Mouse (Mus musculus) MEL (cell line): ENCODE measurements around the gene 2310039H08Rik.

Source experiments
- CTCF ChIP-seq, 3 experiments: IDR thresholded peaks in 2 of 3; conservative IDR thresholded peaks in 1 of 3; 2 replicates each; pipeline ENCODE4 v1.5.1; 2011 to 2012; ENCODE audit warnings: low read length in 3 of 3, low read depth in 2 of 3, mild to moderate bottlenecking in 2 of 3, improper control_type of control experiment in 1 of 3, inconsistent platforms in 1 of 3, mixed read lengths in 1 of 3, moderate library complexity in 1 of 3; ENCODE audit not compliant: control insufficient read depth in 1 of 3, insufficient read depth in 1 of 3, poor library complexity in 1 of 3, severe bottlenecking in 1 of 3
- GABPA ChIP-seq: IDR thresholded peaks from 2 replicates; pipeline ENCODE4 v1.6.1; 2012; ENCODE audit warnings: low read depth, mild to moderate bottlenecking, inconsistent platforms, low read length, improper control_type of control experiment, moderate library complexity
- MXI1 ChIP-seq: IDR thresholded peaks from 2 replicates; pipeline ENCODE4 v1.6.1; 2011; ENCODE audit warnings: mild to moderate bottlenecking, low read depth, low read length, improper control_type of control experiment
- POLR2A ChIP-seq, 2 experiments: IDR thresholded peaks; 2 replicates each; pipeline ENCODE4 v1.6.1; 2011 to 2012; ENCODE audit warnings: low read length in 2 of 2, mild to moderate bottlenecking in 2 of 2, control low read depth in 1 of 2, improper control_type of control experiment in 1 of 2, low read depth in 1 of 2, moderate library complexity in 1 of 2; ENCODE audit not compliant: control insufficient read depth in 1 of 2, insufficient read depth in 1 of 2, poor library complexity in 1 of 2
- RAD21 ChIP-seq: IDR thresholded peaks from 2 replicates; pipeline ENCODE4 v1.6.1; 2011; ENCODE audit warnings: mild to moderate bottlenecking, low read depth, low read length, improper control_type of control experiment
- USF2 ChIP-seq, 2 experiments: IDR thresholded peaks; 2 replicates each; pipeline ENCODE4 v1.6.1; 2011 to 2012; ENCODE audit warnings: improper control_type of control experiment in 2 of 2, low read length in 2 of 2, borderline replicate concordance in 1 of 2, inconsistent platforms in 1 of 2, low read depth in 1 of 2, mild to moderate bottlenecking in 1 of 2; ENCODE audit not compliant: insufficient read depth in 1 of 2

DNA sequence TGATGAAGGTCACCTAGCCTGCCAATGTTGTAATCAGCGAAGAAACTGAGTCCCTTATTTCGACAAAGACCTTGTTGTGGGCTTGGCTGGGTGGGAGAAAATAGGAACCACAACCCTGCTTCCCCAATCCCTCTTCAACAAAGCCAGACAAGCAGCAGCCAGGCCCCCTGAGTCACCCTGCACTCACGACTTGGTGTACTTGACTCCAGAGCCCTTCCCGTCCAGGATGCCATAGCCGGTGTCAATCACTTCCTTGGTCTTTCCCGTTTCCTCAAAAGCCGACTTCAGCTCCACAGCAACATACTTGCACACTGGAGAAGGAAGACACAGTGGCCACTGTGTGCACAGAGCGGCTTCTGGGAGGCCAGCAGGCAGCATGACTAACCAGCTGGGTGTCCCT is 25.2 kb upstream of the 2310039H08Rik start:
- TF ChIP-seq CTCF (IDR thresholded peaks at IDR 0.05 in 2 of 3, conservative IDR thresholded peaks at IDR 0.05 in 1 of 3; ENCODE audit: control insufficient read depth in 1 of 3, insufficient read depth in 1 of 3, low read depth in 2 of 3, low read length in 3 of 3, poor library complexity in 1 of 3, severe bottlenecking in 1 of 3) (no peak), POLR2A (IDR thresholded peaks at IDR 0.05; ENCODE audit: control insufficient read depth in 1 of 2, insufficient read depth in 1 of 2, low read depth in 1 of 2, low read length in 2 of 2, poor library complexity in 1 of 2) (no peak), RAD21 (no peak), GABPA (no peak), USF2 (IDR thresholded peaks at IDR 0.05; ENCODE audit: borderline replicate concordance in 1 of 2, insufficient read depth in 1 of 2, low read depth in 1 of 2, low read length in 2 of 2) (no peak), MXI1 (no peak)
